Mouse (Mus musculus): ENCODE results near the gene Mgarp.
"Not testable (repeated sequence)": the region's sequence is repeated elsewhere in the genome, so short reads cannot be mapped to it uniquely, and the experiment has no call there.

The Mgarp gene

GRCm38 (mm10) chr3:51368011-51368410, 28.5 kb downstream of the Mgarp start:
- no peak for DNase-seq (ENCODE audit: low spot score in 2 of 2)

- DNase-seq (ENCODE audit: low spot score in 2 of 2), result no peak
These were observed 29.6 kb downstream of the Mgarp start for GRCm38 (mm10) chr3:51366926-51367325.

- no peak for DNase-seq (ENCODE audit: low spot score in 2 of 2)
These were observed 31.0 kb downstream of the Mgarp start for GRCm38 (mm10) chr3:51365517-51365882.

GRCm38 (mm10) chr3:51364703-51365516, 31.6 kb downstream of the Mgarp start:
- peak; percentile 55 to 74 for DNase-seq (ENCODE audit: low spot score in 2 of 2)

- DNase-seq (ENCODE audit: low spot score in 2 of 2), result no peak
These were observed 35.5 kb downstream of the Mgarp start for GRCm38 (mm10) chr3:51361066-51361465.

- DNase-seq (ENCODE audit: low spot score in 2 of 2), result no peak
These were observed 36.8 kb downstream of the Mgarp start for GRCm38 (mm10) chr3:51359558-51360307.

- DNase-seq (ENCODE audit: low spot score in 2 of 2), result peak in 1 of 2 experiments; percentile 60
These were observed 37.6 kb downstream of the Mgarp start for GRCm38 (mm10) chr3:51358660-51359557.

- DNase-seq (ENCODE audit: low spot score in 2 of 2), result peak; percentile 33 to 45
These were observed 38.4 kb downstream of the Mgarp start for GRCm38 (mm10) chr3:51358181-51358580.

- no peak for DNase-seq (ENCODE audit: low spot score in 2 of 2)
These were observed 38.9 kb downstream of the Mgarp start for GRCm38 (mm10) chr3:51357624-51358023.

- no peak for DNase-seq (ENCODE audit: low spot score in 2 of 2)
These were observed 39.5 kb downstream of the Mgarp start for GRCm38 (mm10) chr3:51357078-51357477.

GRCm38 (mm10) chr3:51354956-51355355, 41.6 kb downstream of the Mgarp start:
- DNase-seq (ENCODE audit: low spot score in 2 of 2), result not testable (repeated sequence)

- no peak for DNase-seq (ENCODE audit: low spot score in 2 of 2)
These were observed 42.5 kb downstream of the Mgarp start for GRCm38 (mm10) chr3:51354034-51354427.

- DNase-seq (ENCODE audit: low spot score in 2 of 2), result peak in 1 of 2 experiments; percentile 35
These were observed 43.1 kb downstream of the Mgarp start for GRCm38 (mm10) chr3:51353325-51354033.

- DNase-seq (ENCODE audit: low spot score in 2 of 2), result no peak
These were observed 45.7 kb downstream of the Mgarp start for GRCm38 (mm10) chr3:51350806-51351205.

- DNase-seq (ENCODE audit: low spot score in 2 of 2), result no peak
These were observed 47.8 kb downstream of the Mgarp start for GRCm38 (mm10) chr3:51348646-51349238.

- not testable (repeated sequence) for DNase-seq (ENCODE audit: low spot score in 2 of 2)
These were observed 51.5 kb downstream of the Mgarp start for GRCm38 (mm10) chr3:51345017-51345416.

- DNase-seq (ENCODE audit: low spot score in 2 of 2), result not testable (repeated sequence)
These were observed 52.4 kb downstream of the Mgarp start for GRCm38 (mm10) chr3:51344182-51344581.

GRCm38 (mm10) chr3:51343260-51343659, 53.3 kb downstream of the Mgarp start:
- no peak for DNase-seq (ENCODE audit: low spot score in 2 of 2)

GRCm38 (mm10) chr3:51342152-51342551, 54.4 kb downstream of the Mgarp start:
- DNase-seq (ENCODE audit: low spot score in 2 of 2), result no peak

- peak; percentile 60 to 82 for DNase-seq (ENCODE audit: low spot score in 2 of 2)
These were observed 55.1 kb downstream of the Mgarp start for GRCm38 (mm10) chr3:51341268-51342081.

Measured in urinary bladder, adult 18-20 months (tissue).